10 mouse cellular contexts compared by ENCODE assay signal in genomic region chr3:79139245-79139644, GRCm38 (mm10).
DNase-seq lines count a peak whose midpoint lies in the region; ATAC-seq and TF ChIP-seq lines count a peak whose summit lies in the region.
"Had no signal": no experiment of that assay in that cellular context is flagged by ENCODE, and none has a peak within 500 bp of the region (broad histone marks: within the 10 kb centered on the region; RNA-seq: fewer than 3 reads in every experiment).

No protein-coding gene starts in this region.

- H3K27me3 ChIP-seq in lung, embryonic 15.5 days, result no peaks in the 10 kb centered on the region
- H3K27me3 ChIP-seq in heart, embryonic 13.5 days (replicated peaks), result no peaks in the 10 kb centered on the region

- DNase-seq in cerebellum, adult 9-10 months, result peak; percentile 62
- no peak for DNase-seq in lung, adult 2 months
- peak; percentile 55 for DNase-seq in lung, postnatal 10 days
- DNase-seq in thymus, postnatal 4 days, result no peak
- no peak for DNase-seq in spleen, adult 12 weeks (ENCODE audit: low spot score)
- DNase-seq: layer of hippocampus, adult 9-11 months; liver, postnatal 0 days had no signal

- no peaks in the 10 kb centered on the region for H3K9me3 ChIP-seq in lung, embryonic 15.5 days
- H3K9me3 ChIP-seq in heart, embryonic 13.5 days, result no peaks in the 10 kb centered on the region

- no peaks in the 10 kb centered on the region for H3K36me3 ChIP-seq in lung, embryonic 15.5 days
- no peaks in the 10 kb centered on the region for H3K36me3 ChIP-seq in heart, embryonic 13.5 days

- no peak overlapping the region for H3K9ac ChIP-seq in lung, embryonic 15.5 days
- no peak overlapping the region for H3K9ac ChIP-seq in heart, embryonic 13.5 days
- H3K9ac ChIP-seq: liver, postnatal 0 days had no signal

- peaks cover 20% of the 10 kb centered on the region; the same call in 1 of the 2 replicates for H3K4me1 ChIP-seq in lung, embryonic 15.5 days
- H3K4me1 ChIP-seq in lung, adult 2 months (ENCODE audit: control insufficient read depth, insufficient read depth, low read length), result peaks cover 9% of the 10 kb centered on the region
- peaks cover 58% of the 10 kb centered on the region for H3K4me1 ChIP-seq in heart, embryonic 13.5 days

- TF ChIP-seq CTCF in lung, adult 2 months (IDR thresholded peaks at IDR 0.05; ENCODE audit: insufficient read depth, low read length), result no peak

- peak overlapping the region; percentile 29; the same call in 1 of the 2 replicates for H3K27ac ChIP-seq in lung, embryonic 15.5 days
- H3K27ac ChIP-seq in heart, embryonic 13.5 days (replicated peaks), result peak overlapping the region; percentile 73

- H3K4me2 ChIP-seq in lung, embryonic 15.5 days, result no peak overlapping the region
- peak overlapping the region; percentile 12; the same call in 1 of the 2 replicates for H3K4me2 ChIP-seq in heart, embryonic 13.5 days

- H3K4me3 ChIP-seq in lung, embryonic 15.5 days, result no peak overlapping the region
- no peak overlapping the region for H3K4me3 ChIP-seq in lung, adult 2 months (replicated peaks; ENCODE audit: extremely low read depth, low read depth, low read length)
- H3K4me3 ChIP-seq in heart, embryonic 13.5 days, result no peak overlapping the region

- 31% methylated on average over 3 of the region's 3 CpGs for WGBS in lung, embryonic 15.5 days
- 35% methylated on average over 3 of the region's 3 CpGs for WGBS in lung, adult 2 months
- WGBS in heart, embryonic 13.5 days, result 21% methylated on average over 3 of the region's 3 CpGs

- no peak for ATAC-seq in cerebellum, adult (ENCODE audit: insufficient number of reproducible peaks, low FRiP score, low TSS enrichment)
- no peak for ATAC-seq in lung, embryonic 15.5 days (ENCODE audit: borderline replicate concordance, extremely low read depth, low FRiP score, low TSS enrichment)
- ATAC-seq in heart, embryonic 13.5 days (ENCODE audit: extremely low read depth, insufficient number of reproducible peaks, low FRiP score, low TSS enrichment), result no peak
- ATAC-seq: liver, postnatal 0 days had no signal

- TF ChIP-seq POLR2A in lung, adult 2 months (IDR thresholded peaks at IDR 0.05; ENCODE audit: borderline replicate concordance, extremely low read depth, low read depth, low read length), result no peak

Comparison
In these comparisons a context has a peak if more than half of its experiments do, and no peak if none do; other contexts are left out.
1. DNase-seq: peak in cerebellum, adult 9-10 months (single experiment) and lung, postnatal 10 days (single experiment); none in lung, adult 2 months (single experiment), thymus, postnatal 4 days (single experiment) and spleen, adult 12 weeks (single experiment).